Mouse (Mus musculus): Measurements from ENCODE around the gene Zfp683.

Zfp683 gene

GRCm38 (mm10) chr4:134051912-134052311 lies 1.7 kb upstream of the Zfp683 start:
- in situ Hi-C loops (cut with MseI, MboI) = no loop called here

- in situ Hi-C loops (cut with MseI, MboI) = no loop called here
Measured at GRCm38 (mm10) chr4:134052560-134052959, 1.1 kb upstream of the Zfp683 start.

GRCm38 (mm10) chr4:134058166-134058715 lies 4.6 kb downstream of the Zfp683 start:
- in situ Hi-C loops (cut with MseI, MboI) = no loop called here

DNA sequence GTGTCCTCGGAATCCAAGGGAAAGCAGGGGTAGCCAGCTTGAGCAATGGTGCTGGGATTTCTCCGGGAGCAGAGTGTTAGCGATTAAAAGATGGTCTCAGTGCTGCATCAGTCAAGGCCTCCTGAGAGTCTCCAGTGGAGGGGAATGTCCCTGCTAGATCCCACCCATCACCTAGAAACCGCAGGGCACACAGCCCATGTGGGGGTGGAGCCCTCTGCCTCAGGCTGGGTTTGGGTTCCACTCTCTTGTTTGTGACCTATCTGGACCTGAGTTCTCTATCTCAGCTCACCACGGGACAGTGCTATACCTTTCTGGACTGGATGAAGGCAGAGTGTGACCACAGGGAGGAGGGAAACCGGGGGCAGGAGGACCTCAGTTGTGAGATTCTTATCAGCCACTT lies 5.3 kb downstream of the Zfp683 start:
- in situ Hi-C loops (cut with MseI, MboI) = no loop called here

DNA sequence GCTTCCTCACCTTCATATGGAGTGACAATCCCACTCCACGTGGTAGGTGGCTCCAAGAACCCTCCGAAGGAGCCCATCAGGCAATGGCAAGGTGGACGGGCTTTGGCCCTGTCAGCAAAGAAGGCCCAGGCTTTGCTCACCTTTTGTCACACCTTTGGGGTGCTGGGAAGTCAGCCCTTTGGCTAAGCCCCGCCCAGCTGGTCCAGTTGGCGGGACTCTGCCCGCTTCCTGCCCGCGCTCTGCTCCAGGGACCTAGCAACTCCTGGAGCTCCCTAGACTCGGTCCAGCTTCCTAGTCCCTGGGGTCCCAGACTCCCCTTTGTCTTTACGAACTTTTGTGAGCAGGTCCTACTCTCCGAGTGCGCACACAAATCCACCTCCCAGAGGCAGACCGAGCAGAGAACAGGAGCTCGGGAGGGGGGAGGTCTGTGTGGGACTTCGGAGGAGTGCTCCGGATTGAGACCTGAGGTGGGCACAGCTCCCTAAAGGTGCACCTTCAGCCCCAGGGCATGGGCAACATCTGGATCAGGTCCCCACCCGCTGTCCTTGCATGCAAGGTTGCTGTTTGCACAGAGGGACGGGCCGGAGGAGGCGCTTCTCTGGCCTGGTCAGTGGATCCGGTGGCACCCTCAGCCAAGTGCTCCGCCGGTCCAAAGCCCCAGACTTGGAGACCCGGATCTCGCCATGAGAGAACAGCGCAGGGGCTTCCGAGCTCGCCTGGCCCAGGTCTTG lies 6.7 kb downstream of the Zfp683 start, which contains the start of gene Crybg2:
TSS of gene Crybg2 (plus strand) at position 681 of the 731 bp plus-strand sequence.
- in situ Hi-C loops (cut with MseI, MboI) = no loop called here

- in situ Hi-C loops (cut with MseI, MboI) = no loop called here
Measured at GRCm38 (mm10) chr4:134061166-134061830, 7.7 kb downstream of the Zfp683 start.

DNA sequence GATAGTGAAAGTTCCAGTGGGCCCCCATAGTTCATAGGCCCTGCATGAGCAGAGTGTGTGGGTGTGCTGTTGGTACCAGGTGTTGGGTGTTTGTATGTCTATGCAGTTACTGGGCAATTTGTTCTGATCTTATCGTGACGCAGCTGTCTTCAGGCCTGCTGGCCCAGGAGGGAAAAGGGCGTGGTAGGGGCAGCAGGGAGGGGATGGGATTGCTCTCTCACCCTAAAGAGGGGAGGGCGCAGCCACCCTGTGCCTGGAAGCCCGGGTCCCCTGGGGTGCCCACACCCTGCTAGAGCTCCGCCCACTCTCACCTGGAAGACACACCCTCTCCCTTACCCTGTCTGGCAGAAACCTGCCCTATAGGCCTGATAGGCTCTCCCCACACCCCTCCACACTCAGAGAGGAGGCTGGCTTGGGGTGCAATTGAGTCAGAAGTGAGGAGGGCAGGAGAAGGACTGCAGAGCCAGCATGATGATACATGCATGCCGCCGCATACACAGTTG lies 8.4 kb downstream of the Zfp683 start:
- in situ Hi-C loops (cut with MseI, MboI) = no loop called here

GRCm38 (mm10) chr4:134062561-134062960 lies 8.9 kb downstream of the Zfp683 start:
- in situ Hi-C loops (cut with MseI, MboI) = no loop called here

GRCm38 (mm10) chr4:134065431-134066004 lies 11.9 kb downstream of the Zfp683 start:
- in situ Hi-C loops (cut with MseI, MboI) = no loop called here

DNA sequence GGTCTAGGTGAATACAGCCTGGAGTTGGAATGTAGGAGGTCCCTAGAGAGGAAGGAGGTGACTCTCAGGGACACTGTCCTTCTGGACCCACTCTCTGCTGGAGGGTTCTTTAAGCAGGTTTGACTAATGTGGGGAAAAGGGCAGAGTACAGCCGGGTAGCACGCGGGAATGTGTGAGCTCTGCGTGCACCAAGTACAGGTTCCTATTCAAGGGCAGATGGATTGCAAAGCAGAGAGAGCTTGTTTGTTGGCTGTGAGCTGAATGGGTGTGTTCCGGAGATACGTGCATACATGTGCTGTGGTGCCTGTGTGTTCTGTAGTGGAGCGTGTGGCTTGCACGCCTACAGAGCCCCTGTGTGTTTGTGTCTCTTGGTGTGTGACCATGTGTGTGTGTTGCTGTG lies 13.7 kb downstream of the Zfp683 start:
- in situ Hi-C loops (cut with MseI, MboI) = no loop called here

DNA sequence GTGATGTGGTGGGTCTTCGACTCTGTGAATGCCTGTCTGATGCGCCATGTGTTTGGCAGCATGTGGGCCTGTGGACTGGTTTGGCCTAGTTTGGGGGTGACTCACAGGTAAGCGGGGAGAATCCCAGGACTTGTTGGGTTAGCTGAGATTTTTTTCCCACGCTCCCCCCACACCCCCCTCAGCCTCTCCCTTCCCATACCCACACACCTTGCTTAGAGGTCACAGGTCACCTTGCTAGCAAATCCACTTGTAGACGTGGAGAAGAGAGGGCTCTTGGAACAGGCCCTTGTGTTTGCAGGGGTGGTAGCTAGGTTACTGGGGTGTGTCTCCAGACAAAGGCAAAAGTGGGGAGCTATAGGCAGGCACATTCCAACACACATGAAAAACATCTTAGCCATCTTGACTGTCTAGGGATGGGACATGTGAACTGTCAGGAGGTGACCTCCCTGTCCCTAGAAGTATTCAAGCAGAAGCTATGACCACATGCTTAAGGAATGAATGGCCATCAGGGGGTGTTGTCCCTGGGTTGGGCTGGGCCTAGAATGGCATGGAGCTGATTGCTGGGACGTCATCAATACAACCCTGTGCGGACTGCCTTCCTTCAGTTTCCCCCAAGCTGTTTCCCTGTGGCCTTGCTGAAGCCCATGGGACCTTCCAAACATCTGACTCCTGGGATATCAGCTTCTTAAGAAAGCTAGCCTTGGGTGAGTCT lies 14.4 kb downstream of the Zfp683 start:
- in situ Hi-C loops (cut with MseI, MboI) = no loop called here

- in situ Hi-C loops (cut with MseI, MboI) = no loop called here
Measured at GRCm38 (mm10) chr4:134068793-134069580, 15.3 kb downstream of the Zfp683 start.

DNA sequence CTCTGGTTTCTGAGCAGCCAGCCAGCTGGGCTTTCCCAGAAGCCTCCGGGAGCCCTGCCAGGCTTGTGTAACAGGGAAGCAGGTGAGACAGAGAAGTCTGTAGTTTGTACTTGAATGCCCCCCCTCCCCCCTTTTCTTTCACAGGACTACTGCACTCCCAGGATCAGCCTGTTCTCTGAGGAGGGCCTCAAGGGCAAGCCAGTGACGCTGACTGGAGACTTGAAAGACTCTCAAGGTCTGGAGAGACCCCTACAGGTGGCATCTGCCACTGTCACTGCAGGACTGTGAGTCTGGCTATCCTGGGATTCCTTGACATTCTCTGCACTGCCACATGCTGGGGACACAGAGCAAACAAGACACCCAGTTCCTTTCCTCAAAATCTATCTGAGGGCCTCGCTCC lies 25.1 kb downstream of the Zfp683 start:
- in situ Hi-C loops (cut with MseI, MboI) = loop anchor here (5.0 kb wide), 2 partner anchors 41 to 46 kb away; no protein-coding TSS in a partner anchor

DNA sequence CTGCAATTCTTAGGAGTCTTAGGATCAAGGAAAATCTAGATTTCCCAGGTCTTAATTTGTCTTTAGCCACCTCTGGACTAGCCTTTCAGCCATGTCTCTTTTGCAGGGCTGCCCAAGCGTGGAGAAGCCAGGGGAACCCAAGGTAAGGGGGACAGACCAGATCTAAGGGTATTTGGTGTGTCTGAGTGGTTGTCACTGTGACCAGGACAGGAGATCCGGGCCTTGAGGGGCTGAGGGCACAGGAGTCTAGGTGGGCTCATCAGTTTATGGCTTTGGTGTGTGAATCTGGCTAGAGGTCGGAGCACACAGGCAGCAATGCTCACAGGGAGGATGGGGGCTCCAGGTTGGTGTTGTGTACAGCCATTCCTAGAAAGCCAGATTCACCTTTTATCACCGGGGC lies 27.0 kb downstream of the Zfp683 start:
- in situ Hi-C loops (cut with MseI, MboI) = no loop called here

- in situ Hi-C loops (cut with MseI, MboI) = no loop called here
Measured at GRCm38 (mm10) chr4:134081730-134082386, 28.2 kb downstream of the Zfp683 start.

- in situ Hi-C loops (cut with MseI, MboI) = no loop called here
Measured at GRCm38 (mm10) chr4:134082460-134082859, 28.8 kb downstream of the Zfp683 start.

DNA sequence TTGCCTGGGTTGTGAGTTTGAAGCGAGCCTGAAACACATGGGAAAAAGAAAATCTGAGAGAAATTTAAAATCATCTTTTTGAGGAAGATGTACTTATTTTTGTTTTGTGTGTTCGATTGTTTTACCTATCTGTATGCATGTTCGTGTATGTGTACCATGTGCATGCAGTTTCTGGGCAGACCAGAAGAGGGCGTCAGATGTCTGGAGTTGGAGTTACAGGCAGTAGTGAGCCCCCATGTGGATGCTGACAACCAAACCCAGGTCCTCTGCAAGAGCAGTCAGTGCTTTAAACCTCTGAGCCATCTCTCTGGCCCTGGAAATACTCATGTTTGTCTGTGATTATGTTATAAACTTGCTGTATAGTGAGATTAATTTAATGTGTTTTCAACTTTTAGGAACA lies 31.4 kb downstream of the Zfp683 start:
- in situ Hi-C loops (cut with MseI, MboI) = no loop called here

- in situ Hi-C loops (cut with MseI, MboI) = no loop called here
Measured at GRCm38 (mm10) chr4:134087412-134087811, 33.8 kb downstream of the Zfp683 start.

- in situ Hi-C loops (cut with MseI, MboI) = no loop called here
Measured at GRCm38 (mm10) chr4:134089029-134089428, 35.4 kb downstream of the Zfp683 start.

DNA sequence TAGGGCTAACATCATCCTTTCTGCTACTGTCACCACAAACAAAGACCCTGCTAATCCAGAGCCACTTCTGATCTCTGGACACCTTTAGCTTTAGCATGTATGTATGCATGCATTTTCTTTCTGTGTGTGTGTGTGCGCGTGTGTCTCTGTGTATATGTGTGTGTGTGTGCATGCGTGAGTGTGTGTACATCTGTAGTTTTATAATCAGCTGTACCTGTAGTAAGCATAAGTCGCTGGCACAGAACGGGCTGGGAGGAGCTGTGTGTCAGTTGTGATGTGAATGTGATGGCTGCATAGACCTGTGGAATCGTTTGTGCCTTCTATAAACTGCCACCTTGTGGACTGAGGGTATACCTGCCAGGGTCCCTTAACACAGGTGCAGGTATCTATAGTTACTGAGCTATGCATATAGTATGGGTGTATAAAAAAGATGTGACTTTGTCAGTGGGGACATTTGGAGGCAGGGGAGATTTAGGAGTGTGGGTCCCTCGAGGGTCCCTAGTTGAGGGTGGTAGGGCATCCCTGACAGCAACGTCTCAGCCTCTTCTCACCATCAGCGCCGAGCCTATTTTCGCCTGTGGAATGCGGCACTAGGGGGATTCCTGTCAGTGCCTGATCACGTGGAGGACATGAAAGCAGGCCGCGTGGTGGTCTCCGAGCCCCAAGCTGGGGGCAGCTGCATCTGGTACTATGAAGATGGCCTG lies 37.0 kb downstream of the Zfp683 start:
- in situ Hi-C loops (cut with MseI, MboI) = loop anchor here (5.0 kb wide), 2 partner anchors 37 to 42 kb away; partner anchors contain the start of gene Sh3bgrl3 (in 1 of the 2)
